Mouse (Mus musculus) hindbrain, embryonic 16.5 days (tissue): ENCODE measurements at regions not wholly inside any gene's neighbourhood (a gene's known extent, or its start where the extent isn't known, plus 50 kb on each side); places are given as distances from the start of the nearest gene placed in this dataset.

Experiments
- ATAC-seq: fragments of 200-750 bp; cut with Nextera tagmentation; 2 replicates; pipeline ENCODE4 v1.8.0; 2017; ENCODE audit warnings: moderate TSS enrichment, moderate library complexity
- H3K27ac ChIP-seq: fragments of 300-500 bp; sonication (generic); 2 replicates; pipeline ENCODE4 v1.5.1; 2014; ENCODE audit warnings: low read depth, mild to moderate bottlenecking, control low read depth, low read length, moderate library complexity
- H3K27me3 ChIP-seq: fragments of 300-500 bp; sonication (generic); replicated peaks from 2 replicates; pipeline ENCODE4 v1.6.1; 2014; ENCODE audit warnings: low read length; ENCODE audit not compliant: control insufficient read depth, insufficient read depth
- H3K36me3 ChIP-seq: fragments of 300-500 bp; sonication (generic); 2 replicates; pipeline ENCODE4 v1.6.1; 2014; ENCODE audit warnings: mild to moderate bottlenecking, low read length, moderate library complexity, mixed read lengths; ENCODE audit not compliant: control insufficient read depth, insufficient read depth
- H3K4me1 ChIP-seq: fragments of 300-500 bp; sonication (generic); 2 replicates; pipeline ENCODE4 v1.6.1; 2014; ENCODE audit warnings: low read depth, low read length; ENCODE audit not compliant: control insufficient read depth, insufficient read depth
- H3K4me2 ChIP-seq: fragments of 300-500 bp; sonication (generic); 2 replicates; pipeline ENCODE4 v1.6.1; 2014; ENCODE audit warnings: mild to moderate bottlenecking, low read length, control low read depth, moderate library complexity
- H3K4me3 ChIP-seq: fragments of 300-500 bp; sonication (generic); 2 replicates; pipeline ENCODE4 v1.5.1; 2014; ENCODE audit warnings: mild to moderate bottlenecking, low read length, control low read depth, moderate library complexity
- H3K9ac ChIP-seq: fragments of 300-500 bp; sonication (generic); 2 replicates; pipeline ENCODE4 v1.6.1; 2014; ENCODE audit warnings: low read depth, mild to moderate bottlenecking, control low read depth, low read length, moderate library complexity
- H3K9me3 ChIP-seq: fragments of 300-500 bp; sonication (generic); 2 replicates; pipeline ENCODE4 v1.6.1; 2014; ENCODE audit warnings: mild to moderate bottlenecking, low read length, moderate library complexity; ENCODE audit not compliant: control insufficient read depth
- WGBS: fragments of 180-500 bp; shearing (Covaris S2); extraction: QIAGEN DNeasy Blood & Tissue Kit; methylation state at CpG from one replicate; pipeline ENCODE4 v1.1.7; 2014; 5-methylcytosine and 5-hydroxymethylcytosine counted together

GRCm38 (mm10) chrX:11701095-11701494 lies 373.5 kb downstream of the H2al1j start:
- 77% methylated on average over 2 of the region's 2 CpGs for WGBS
- Histone ChIP-seq H3K9ac (no peak overlapping the region), H3K27ac (no peak overlapping the region), H3K27me3 (no peaks in the 10 kb centered on the region; the same call in 1 of the 2 replicates), H3K36me3 (no peaks in the 10 kb centered on the region), H3K4me1 (no peaks in the 10 kb centered on the region), H3K4me3 (no peak overlapping the region), H3K4me2 (no peak overlapping the region), H3K9me3 (no peaks in the 10 kb centered on the region)
- ATAC-seq, result no peak

- Histone ChIP-seq H3K27ac (no peak overlapping the region), H3K36me3 (no peaks in the 10 kb centered on the region), H3K4me2 (no peak overlapping the region), H3K27me3 (peaks cover 3% of the 10 kb centered on the region; the same call in 1 of the 2 replicates), H3K4me3 (no peak overlapping the region), H3K9me3 (no peaks in the 10 kb centered on the region), H3K4me1 (no peaks in the 10 kb centered on the region), H3K9ac (no peak overlapping the region)
- no peak for ATAC-seq
- 91% methylated on average over 6 of the region's 6 CpGs for WGBS
These were observed 378.4 kb downstream of the H2al1j start for GRCm38 (mm10) chrX:11705851-11706557.

GRCm38 (mm10) chrX:11707330-11707729 lies 379.7 kb downstream of the H2al1j start:
- H3K27ac ChIP-seq, result no peak overlapping the region
- H3K4me2 ChIP-seq, result no peak overlapping the region
- H3K9ac ChIP-seq, result no peak overlapping the region
- H3K36me3 ChIP-seq, result no peaks in the 10 kb centered on the region
- no peak for ATAC-seq
- no peaks in the 10 kb centered on the region for H3K4me1 ChIP-seq
- no peaks in the 10 kb centered on the region for H3K9me3 ChIP-seq
- peaks cover 3% of the 10 kb centered on the region; the same call in 1 of the 2 replicates for H3K27me3 ChIP-seq
- H3K4me3 ChIP-seq, result no peak overlapping the region
- 49% methylated on average over 6 of the region's 6 CpGs for WGBS

- Histone ChIP-seq H3K9me3 (no peaks in the 10 kb centered on the region), H3K4me2 (no peak overlapping the region), H3K4me3 (no peak overlapping the region), H3K27me3 (peaks cover 3% of the 10 kb centered on the region; the same call in 1 of the 2 replicates), H3K36me3 (no peaks in the 10 kb centered on the region), H3K4me1 (no peaks in the 10 kb centered on the region), H3K27ac (no peak overlapping the region), H3K9ac (no peak overlapping the region)
- WGBS, result 33% methylated on average over 6 of the region's 6 CpGs
- ATAC-seq, result no peak
These were observed 380.7 kb downstream of the H2al1j start for GRCm38 (mm10) chrX:11708325-11708724.

- ATAC-seq, result no peak
- 85% methylated on average over 4 of the region's 4 CpGs for WGBS
- Histone ChIP-seq H3K36me3 (no peaks in the 10 kb centered on the region), H3K27ac (no peak overlapping the region), H3K9ac (no peak overlapping the region), H3K4me2 (no peak overlapping the region), H3K4me1 (no peaks in the 10 kb centered on the region), H3K9me3 (no peaks in the 10 kb centered on the region), H3K27me3 (peaks cover 3% of the 10 kb centered on the region; the same call in 1 of the 2 replicates), H3K4me3 (no peak overlapping the region)
These were observed 381.7 kb downstream of the H2al1j start for GRCm38 (mm10) chrX:11709326-11709725.

GRCm38 (mm10) chrX:11713423-11713822 lies 385.8 kb downstream of the H2al1j start:
- no peaks in the 10 kb centered on the region for H3K9me3 ChIP-seq
- 81% methylated on average over 3 of the region's 3 CpGs for WGBS

GRCm38 (mm10) chrX:11716773-11717172 lies 389.2 kb downstream of the H2al1j start:
- no peak overlapping the region for H3K4me3 ChIP-seq
- no peak overlapping the region for H3K27ac ChIP-seq
- H3K4me2 ChIP-seq, result no peak overlapping the region
- no peaks in the 10 kb centered on the region for H3K36me3 ChIP-seq
- H3K9me3 ChIP-seq, result no peaks in the 10 kb centered on the region
- H3K9ac ChIP-seq, result no peak overlapping the region
- H3K4me1 ChIP-seq, result no peaks in the 10 kb centered on the region
- ATAC-seq, result no peak
- 76% methylated on average over 8 of the region's 8 CpGs for WGBS
- H3K27me3 ChIP-seq, result no peaks in the 10 kb centered on the region

More at GRCm38 (mm10) chrX:11713423-11713822, 385.8 kb downstream of the H2al1j start:
- no peaks in the 10 kb centered on the region for H3K36me3 ChIP-seq
- H3K9ac ChIP-seq, result no peak overlapping the region
- H3K27me3 ChIP-seq, result peaks cover 3% of the 10 kb centered on the region; the same call in 1 of the 2 replicates
- no peak for ATAC-seq
- no peak overlapping the region for H3K4me3 ChIP-seq
- H3K4me2 ChIP-seq, result no peak overlapping the region
- no peaks in the 10 kb centered on the region for H3K4me1 ChIP-seq
- H3K27ac ChIP-seq, result no peak overlapping the region

- Histone ChIP-seq H3K36me3 (no peaks in the 10 kb centered on the region), H3K4me3 (no peak overlapping the region), H3K4me1 (no peaks in the 10 kb centered on the region), H3K27ac (no peak overlapping the region), H3K9ac (no peak overlapping the region), H3K9me3 (no peaks in the 10 kb centered on the region; the same call in 1 of the 2 replicates), H3K4me2 (no peak overlapping the region), H3K27me3 (no peaks in the 10 kb centered on the region)
- 85% methylated on average over 2 of the region's 2 CpGs for WGBS
- ATAC-seq, result no peak
These were observed 391.2 kb downstream of the H2al1j start for GRCm38 (mm10) chrX:11718778-11719177.

- Histone ChIP-seq H3K4me1 (no peaks in the 10 kb centered on the region), H3K4me2 (no peak overlapping the region), H3K27ac (no peak overlapping the region), H3K9ac (no peak overlapping the region), H3K9me3 (no peaks in the 10 kb centered on the region; the same call in 1 of the 2 replicates), H3K27me3 (no peaks in the 10 kb centered on the region), H3K36me3 (no peaks in the 10 kb centered on the region), H3K4me3 (no peak overlapping the region)
- no peak for ATAC-seq
- WGBS, result 80% methylated on average over 7 of the region's 7 CpGs
These were observed 392.9 kb downstream of the H2al1j start for GRCm38 (mm10) chrX:11720517-11720916.
